Mouse (Mus musculus) heart, embryonic 12.5 days (tissue): ENCODE measurements at regions not wholly inside any gene's neighbourhood (a gene's known extent, or its start where the extent isn't known, plus 50 kb on each side); places are given as distances from the start of the nearest gene placed in this dataset.

Experiments
- ATAC-seq: fragments of 200-750 bp; cut with Nextera tagmentation; 2 replicates; pipeline ENCODE4 v1.8.0; 2017; ENCODE audit warnings: moderate TSS enrichment, moderate library complexity; ENCODE audit not compliant: insufficient number of reproducible peaks, low FRiP score
- H3K27ac ChIP-seq: fragments of 300-500 bp; sonication (generic); 2 replicates; pipeline ENCODE4 v1.5.1; 2016; ENCODE audit warnings: mild to moderate bottlenecking, moderate library complexity; ENCODE audit not compliant: poor library complexity, severe bottlenecking
- H3K27me3 ChIP-seq: fragments of 300-500 bp; sonication (generic); replicated peaks from 2 replicates; pipeline ENCODE4 v1.6.1; 2016; ENCODE audit warnings: mild to moderate bottlenecking, moderate library complexity
- H3K36me3 ChIP-seq: fragments of 300-500 bp; sonication (generic); 2 replicates; pipeline ENCODE4 v1.6.1; 2016; ENCODE audit warnings: mild to moderate bottlenecking, moderate library complexity
- H3K4me1 ChIP-seq: fragments of 300-500 bp; sonication (generic); replicated peaks from 2 replicates; pipeline ENCODE4 v1.6.1; 2016; ENCODE audit warnings: mild to moderate bottlenecking
- H3K4me2 ChIP-seq: fragments of 300-500 bp; sonication (generic); 2 replicates; pipeline ENCODE4 v1.6.1; 2016; ENCODE audit warnings: mild to moderate bottlenecking, moderate library complexity
- H3K4me3 ChIP-seq: fragments of 300-500 bp; sonication (generic); 2 replicates; pipeline ENCODE4 v1.5.1; 2016; ENCODE audit warnings: mild to moderate bottlenecking
- H3K9ac ChIP-seq: fragments of 300-500 bp; sonication (generic); 2 replicates; pipeline ENCODE4 v1.6.1; 2016; ENCODE audit warnings: mild to moderate bottlenecking, moderate library complexity
- H3K9me3 ChIP-seq: fragments of 300-500 bp; sonication (generic); replicated peaks from 2 replicates; pipeline ENCODE4 v1.6.1; 2016; ENCODE audit warnings: mild to moderate bottlenecking, moderate library complexity
- WGBS: fragments of 180-500 bp; shearing (Covaris S2); methylation state at CpG from one replicate; pipeline ENCODE4 v1.1.7; 2016; 5-methylcytosine and 5-hydroxymethylcytosine counted together

- 71% methylated on average over 4 of the region's 4 CpGs for WGBS
- Histone ChIP-seq H3K27me3 (no peaks in the 10 kb centered on the region), H3K27ac (no peak overlapping the region), H3K4me3 (no peak overlapping the region), H3K9me3 (no peaks in the 10 kb centered on the region), H3K36me3 (no peaks in the 10 kb centered on the region), H3K4me2 (no peak overlapping the region), H3K4me1 (no peaks in the 10 kb centered on the region), H3K9ac (no peak overlapping the region)
- ATAC-seq: no peak
These were observed 518.3 kb upstream of the Nr2f1 start for GRCm38 (mm10) chr13:78717686-78718431.

- Histone ChIP-seq H3K4me1 (no peaks in the 10 kb centered on the region), H3K4me2 (no peak overlapping the region), H3K9me3 (no peaks in the 10 kb centered on the region), H3K4me3 (no peak overlapping the region), H3K27me3 (no peaks in the 10 kb centered on the region), H3K36me3 (no peaks in the 10 kb centered on the region), H3K9ac (no peak overlapping the region), H3K27ac (no peak overlapping the region)
- WGBS: 81% methylated on average over 1 of the region's 1 CpGs
- ATAC-seq: no peak
These were observed 517.6 kb upstream of the Nr2f1 start for GRCm38 (mm10) chr13:78717159-78717558.

GRCm38 (mm10) chr13:78704693-78705092 is 505.1 kb upstream of the Nr2f1 start:
- Histone ChIP-seq H3K9me3 (no peaks in the 10 kb centered on the region), H3K4me2 (no peak overlapping the region), H3K4me1 (no peaks in the 10 kb centered on the region), H3K9ac (no peak overlapping the region), H3K27me3 (no peaks in the 10 kb centered on the region), H3K36me3 (no peaks in the 10 kb centered on the region), H3K4me3 (no peak overlapping the region), H3K27ac (no peak overlapping the region)
- 72% methylated on average over 1 of the region's 1 CpGs for WGBS
- ATAC-seq: no peak

DNA sequence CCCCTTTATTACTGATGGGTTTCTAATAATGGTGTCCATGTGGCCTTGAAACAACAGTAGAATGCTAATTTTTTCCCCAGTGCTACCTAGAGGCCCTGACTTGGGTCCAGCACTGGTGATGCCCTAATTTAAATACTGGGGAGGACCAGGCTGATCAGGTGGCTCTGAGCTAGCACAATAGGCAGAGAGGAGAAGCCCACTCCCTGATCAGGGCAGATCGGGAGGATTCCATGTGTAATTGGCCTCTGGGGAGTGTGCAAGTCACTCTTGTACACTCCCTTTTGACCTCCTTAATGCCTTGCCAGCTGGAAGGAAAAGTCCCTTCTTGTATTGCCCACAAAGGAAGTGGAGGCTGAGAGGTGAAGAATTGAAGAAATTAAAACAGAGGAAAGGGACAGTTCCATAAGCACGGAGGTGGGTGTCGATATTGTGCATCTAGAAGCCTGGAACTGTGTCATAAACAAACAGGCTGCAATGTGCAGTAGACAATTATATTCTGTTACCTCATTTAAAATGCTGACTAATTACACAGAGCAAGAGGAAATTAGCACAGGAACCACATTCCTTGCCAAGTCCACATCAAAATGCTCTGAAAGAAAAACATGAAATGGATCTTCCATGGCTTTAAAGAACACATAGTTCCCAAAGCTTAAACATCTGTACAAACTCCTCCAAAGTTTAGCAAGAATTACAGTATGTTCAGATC is 498.4 kb upstream of the Nr2f1 start:
- 63% methylated on average over 3 of the region's 3 CpGs for WGBS

GRCm38 (mm10) chr13:78679255-78679895 is 479.8 kb upstream of the Nr2f1 start:
- ATAC-seq: peak; percentile 57; the same call in 1 of the 2 replicates
- peaks cover 3% of the 10 kb centered on the region for H3K4me1 ChIP-seq
- no peak overlapping the region for H3K4me2 ChIP-seq
- no peak overlapping the region for H3K9ac ChIP-seq
- no peaks in the 10 kb centered on the region for H3K27me3 ChIP-seq
- H3K27ac ChIP-seq: no peak overlapping the region
- H3K36me3 ChIP-seq: no peaks in the 10 kb centered on the region
- H3K9me3 ChIP-seq: no peaks in the 10 kb centered on the region
- H3K4me3 ChIP-seq: no peak overlapping the region
- WGBS: 25% methylated on average over 4 of the region's 4 CpGs

More for the DNA sequence above, 498.4 kb upstream of the Nr2f1 start:
- Histone ChIP-seq H3K4me3 (no peak overlapping the region), H3K4me1 (no peaks in the 10 kb centered on the region), H3K9ac (no peak overlapping the region), H3K9me3 (no peaks in the 10 kb centered on the region), H3K27ac (no peak overlapping the region), H3K36me3 (no peaks in the 10 kb centered on the region), H3K4me2 (no peak overlapping the region), H3K27me3 (no peaks in the 10 kb centered on the region)
- ATAC-seq: no peak

DNA sequence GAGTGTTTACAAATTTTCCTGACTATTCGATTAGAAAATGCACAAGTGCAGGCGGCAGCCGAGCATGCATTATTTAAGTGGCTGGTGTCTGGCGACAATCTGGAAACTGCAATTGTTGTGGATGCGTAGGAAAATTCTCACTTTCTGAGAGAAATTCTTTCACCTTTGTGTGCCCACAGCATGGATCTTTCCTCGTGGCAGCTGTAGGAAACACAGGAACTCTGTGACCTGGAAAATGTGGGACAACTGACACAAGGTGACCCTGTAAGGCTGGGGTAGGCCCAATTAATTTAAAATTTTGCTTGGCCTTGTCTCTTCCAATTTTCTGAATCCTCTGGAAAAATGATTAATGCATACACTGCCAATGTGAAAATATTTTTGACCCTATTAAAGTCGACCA is 478.7 kb upstream of the Nr2f1 start:
- WGBS: 69% methylated on average over 7 of the region's 7 CpGs
- H3K9me3 ChIP-seq: no peaks in the 10 kb centered on the region
- no peak for ATAC-seq
- no peaks in the 10 kb centered on the region for H3K36me3 ChIP-seq
- H3K4me2 ChIP-seq: no peak overlapping the region
- H3K9ac ChIP-seq: no peak overlapping the region
- no peak overlapping the region for H3K27ac ChIP-seq
- peaks cover 3% of the 10 kb centered on the region for H3K4me1 ChIP-seq
- H3K27me3 ChIP-seq: no peaks in the 10 kb centered on the region
- no peak overlapping the region for H3K4me3 ChIP-seq

- Histone ChIP-seq H3K27me3 (no peaks in the 10 kb centered on the region), H3K27ac (no peak overlapping the region), H3K4me3 (no peak overlapping the region), H3K9me3 (no peaks in the 10 kb centered on the region), H3K4me2 (no peak overlapping the region), H3K4me1 (no peaks in the 10 kb centered on the region), H3K9ac (no peak overlapping the region), H3K36me3 (no peaks in the 10 kb centered on the region)
- no peak for ATAC-seq
- 88% methylated on average over 7 of the region's 7 CpGs for WGBS
These were observed 458.7 kb upstream of the Nr2f1 start for GRCm38 (mm10) chr13:78658285-78658684.

DNA sequence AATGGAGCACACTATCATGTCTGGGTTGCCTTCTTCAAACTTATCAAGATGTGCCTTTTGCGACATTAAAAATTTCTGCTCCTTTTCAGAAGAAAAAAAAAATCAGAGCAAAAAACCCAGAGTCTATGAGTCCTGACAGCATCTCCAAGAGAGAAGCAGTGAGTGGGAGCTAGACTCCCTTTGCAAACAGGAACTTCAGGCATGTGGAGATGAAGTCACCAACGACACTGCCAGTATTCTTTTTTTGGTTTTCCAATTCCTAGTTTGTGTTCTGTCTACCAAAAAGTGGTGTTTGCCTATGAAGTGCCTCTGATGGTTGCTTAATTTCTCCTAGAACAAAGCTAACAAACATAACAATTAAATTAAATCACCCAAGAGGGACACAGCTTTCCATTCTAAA is 457.2 kb upstream of the Nr2f1 start:
- Histone ChIP-seq H3K4me2 (no peak overlapping the region), H3K36me3 (no peaks in the 10 kb centered on the region), H3K27me3 (no peaks in the 10 kb centered on the region), H3K27ac (no peak overlapping the region), H3K4me3 (no peak overlapping the region), H3K4me1 (no peaks in the 10 kb centered on the region), H3K9me3 (no peaks in the 10 kb centered on the region), H3K9ac (no peak overlapping the region)
- ATAC-seq: no peak
- WGBS: 62% methylated on average over 2 of the region's 2 CpGs

- 57% methylated on average over 1 of the region's 1 CpGs for WGBS
These were observed 456.6 kb upstream of the Nr2f1 start for GRCm38 (mm10) chr13:78656196-78656595.

GRCm38 (mm10) chr13:78650824-78651223 is 451.3 kb upstream of the Nr2f1 start:
- Histone ChIP-seq H3K27ac (no peak overlapping the region), H3K4me2 (no peak overlapping the region), H3K27me3 (no peaks in the 10 kb centered on the region), H3K4me3 (no peak overlapping the region), H3K9ac (no peak overlapping the region), H3K9me3 (no peaks in the 10 kb centered on the region), H3K36me3 (no peaks in the 10 kb centered on the region), H3K4me1 (no peaks in the 10 kb centered on the region)
- WGBS: 77% methylated on average over 1 of the region's 1 CpGs
- ATAC-seq: no peak

More at GRCm38 (mm10) chr13:78656196-78656595, 456.6 kb upstream of the Nr2f1 start:
- H3K9me3 ChIP-seq: no peaks in the 10 kb centered on the region
- no peak for ATAC-seq
- no peak overlapping the region for H3K4me2 ChIP-seq
- H3K4me3 ChIP-seq: no peak overlapping the region
- H3K4me1 ChIP-seq: no peaks in the 10 kb centered on the region
- H3K27ac ChIP-seq: no peak overlapping the region
- no peaks in the 10 kb centered on the region for H3K36me3 ChIP-seq
- H3K9ac ChIP-seq: no peak overlapping the region
- H3K27me3 ChIP-seq: no peaks in the 10 kb centered on the region

GRCm38 (mm10) chr13:78644556-78644955 is 445.0 kb upstream of the Nr2f1 start:
- Histone ChIP-seq H3K4me1 (no peaks in the 10 kb centered on the region), H3K36me3 (no peaks in the 10 kb centered on the region), H3K4me3 (no peak overlapping the region), H3K4me2 (no peak overlapping the region), H3K27ac (no peak overlapping the region), H3K27me3 (no peaks in the 10 kb centered on the region), H3K9me3 (no peaks in the 10 kb centered on the region), H3K9ac (no peak overlapping the region)
- ATAC-seq: no peak
- WGBS: 29% methylated on average over 1 of the region's 1 CpGs
